Mouse (Mus musculus) thymus, adult 2 months (tissue): ENCODE measurements around the gene Rpl18. TPM values are rescaled to one million over a fixed set of nuclear protein-coding genes. Genes with fewer than 3 reads are reported as not detected.

Source experiments
- DNase-seq: peaks from one replicate; pipeline ENCODE4 v3.0.0; 2021
- H3K27ac ChIP-seq: fragments of 200-500 bp; 2 replicates; pipeline ENCODE4 v1.5.1; 2012; ENCODE audit warnings: low read length, control low read depth; ENCODE audit not compliant: control insufficient read depth, insufficient read depth
- H3K27me3 ChIP-seq: fragments of 200-500 bp; 2 replicates; pipeline ENCODE4 v1.6.1; 2012; ENCODE audit warnings: mild to moderate bottlenecking, low read length, moderate library complexity, mixed read lengths; ENCODE audit not compliant: control insufficient read depth, insufficient read depth
- H3K36me3 ChIP-seq: fragments of 200-500 bp; 2 replicates; pipeline ENCODE4 v1.6.1; 2012; ENCODE audit warnings: mild to moderate bottlenecking, low read length, moderate library complexity; ENCODE audit not compliant: control insufficient read depth, insufficient read depth
- H3K4me1 ChIP-seq: fragments of 200-500 bp; replicated peaks from 2 replicates; pipeline ENCODE4 v1.6.1; 2012; ENCODE audit warnings: low read length; ENCODE audit not compliant: control insufficient read depth, insufficient read depth
- H3K4me3 ChIP-seq: fragments of 200-500 bp; 2 replicates; pipeline ENCODE4 v1.5.1; 2012; ENCODE audit warnings: mild to moderate bottlenecking, low read length, control low read depth, moderate library complexity; ENCODE audit not compliant: control insufficient read depth, insufficient read depth
- CTCF ChIP-seq: fragments of 200-500 bp; IDR thresholded peaks from 2 replicates; pipeline ENCODE4 v1.5.1; 2012; ENCODE audit warnings: mild to moderate bottlenecking, control low read depth, low read length, moderate library complexity, borderline replicate concordance; ENCODE audit not compliant: control insufficient read depth, poor library complexity, insufficient read depth; ENCODE audit errors: extremely low read depth
- POLR2A ChIP-seq: fragments of 200-500 bp; IDR thresholded peaks from 2 replicates; pipeline ENCODE4 v1.6.1; 2012; ENCODE audit warnings: mild to moderate bottlenecking, low read length, control low read depth, moderate library complexity; ENCODE audit not compliant: control insufficient read depth, poor library complexity, insufficient read depth; ENCODE audit errors: extremely low read depth
- WGBS: fragments of 180-500 bp; shearing (Covaris S2); methylation state at CpG from one replicate; pipeline ENCODE4 v1.1.7; 2018; 5-methylcytosine and 5-hydroxymethylcytosine counted together
- polyA plus RNA-seq: library from polyadenylated mRNA; depleted of rRNA; stranded (reverse); fragments of >200 nt; gene quantifications from 2 replicates; pipeline ENCODE4 v1.2.3, GENCODE M21; 2012

Rpl18 gene
- polyA plus RNA-seq, 1 experiment = 2,384 TPM

- TF ChIP-seq CTCF (no peak), POLR2A (no peak)
- WGBS = 57% methylated on average over 3 of the region's 3 CpGs
- Histone ChIP-seq H3K36me3 (no peaks in the 10 kb centered on the region), H3K4me3 (no peak overlapping the region), H3K27me3 (no peaks in the 10 kb centered on the region), H3K27ac (no peak overlapping the region), H3K4me1 (peaks cover 21% of the 10 kb centered on the region)
- no peak for DNase-seq
These were observed 28.4 kb upstream of the Rpl18 start for GRCm38 (mm10) chr7:45686841-45687240.

GRCm38 (mm10) chr7:45689099-45689498 lies 26.2 kb upstream of the Rpl18 start:
- TF ChIP-seq CTCF (no peak), POLR2A (no peak)
- 66% methylated on average over 6 of the region's 6 CpGs for WGBS
- H3K4me1 ChIP-seq = peaks cover 3% of the 10 kb centered on the region; the same call in 1 of the 2 replicates

GRCm38 (mm10) chr7:45689800-45690199 lies 25.5 kb upstream of the Rpl18 start:
- WGBS = 92% methylated on average over 11 of the region's 11 CpGs
- H3K4me3 ChIP-seq = no peak overlapping the region

More at GRCm38 (mm10) chr7:45689099-45689498, 26.2 kb upstream of the Rpl18 start:
- no peak overlapping the region for H3K4me3 ChIP-seq
- no peak overlapping the region for H3K27ac ChIP-seq
- no peak for DNase-seq
- no peaks in the 10 kb centered on the region for H3K36me3 ChIP-seq
- no peaks in the 10 kb centered on the region for H3K27me3 ChIP-seq

GRCm38 (mm10) chr7:45692364-45692763 lies 22.9 kb upstream of the Rpl18 start:
- DNase-seq = no peak
- Histone ChIP-seq H3K4me1 (peaks cover 6% of the 10 kb centered on the region; the same call in 1 of the 2 replicates), H3K4me3 (no peak overlapping the region), H3K27ac (no peak overlapping the region), H3K36me3 (no peaks in the 10 kb centered on the region), H3K27me3 (no peaks in the 10 kb centered on the region)
- TF ChIP-seq POLR2A (no peak), CTCF (no peak)
- 92% methylated on average over 2 of the region's 2 CpGs for WGBS

More at GRCm38 (mm10) chr7:45689800-45690199, 25.5 kb upstream of the Rpl18 start:
- TF ChIP-seq POLR2A (no peak), CTCF (no peak)
- no peaks in the 10 kb centered on the region for H3K36me3 ChIP-seq
- no peak for DNase-seq
- H3K27me3 ChIP-seq = no peaks in the 10 kb centered on the region
- no peak overlapping the region for H3K27ac ChIP-seq
- H3K4me1 ChIP-seq = 0 out of 2 replicates have a peak, but pooled peaks cover under 1% of the 10 kb centered on the region

- 97% methylated on average over 50 of the region's 50 CpGs for WGBS
- Histone ChIP-seq H3K4me3 (no peak within 1 kb of the TSS), H3K27ac (no peak within 1 kb of the TSS), H3K27me3 (peaks cover under 1% of the 10 kb centered on the region; the same call in 1 of the 2 replicates), H3K4me1 (peaks cover 6% of the 10 kb centered on the region; the same call in 1 of the 2 replicates), H3K36me3 (no peaks in the 10 kb centered on the region)
- no peak for TF ChIP-seq POLR2A
- no peak for TF ChIP-seq CTCF
- DNase-seq = no peak
These were observed 21.2 kb upstream of the Rpl18 start, which contains the start of gene Sec1 for GRCm38 (mm10) chr7:45693921-45694591. Gene Sec1, minus strand, starts transcription at chr7:45694402.

- no peak overlapping the region for H3K4me3 ChIP-seq
- no peak for TF ChIP-seq CTCF
- no peak for TF ChIP-seq POLR2A
- peaks cover 11% of the 10 kb centered on the region; the same call in 1 of the 2 replicates for H3K27me3 ChIP-seq
- 6% methylated on average over 6 of the region's 6 CpGs for WGBS
- H3K4me1 ChIP-seq = peaks cover 12% of the 10 kb centered on the region
- H3K36me3 ChIP-seq = no peaks in the 10 kb centered on the region
- DNase-seq = no peak
- H3K27ac ChIP-seq = no peak overlapping the region
These were observed 20.2 kb upstream of the Rpl18 start for GRCm38 (mm10) chr7:45695098-45695497.

GRCm38 (mm10) chr7:45697894-45698293 lies 17.4 kb upstream of the Rpl18 start:
- Histone ChIP-seq H3K36me3 (no peaks in the 10 kb centered on the region), H3K4me3 (no peak overlapping the region), H3K4me1 (peaks cover 18% of the 10 kb centered on the region), H3K27me3 (peaks cover 16% of the 10 kb centered on the region; the same call in 1 of the 2 replicates), H3K27ac (no peak overlapping the region)
- DNase-seq = no peak
- TF ChIP-seq CTCF (no peak), POLR2A (no peak)
- 90% methylated on average over 7 of the region's 7 CpGs for WGBS
